Mouse (Mus musculus) forebrain, embryonic 16.5 days (tissue): ENCODE data around the gene Usp9x. TPM values are rescaled to one million over a fixed set of nuclear protein-coding genes. Genes with fewer than 3 reads are reported as not detected.

ENCODE experiments used
- polyA plus RNA-seq: library from polyadenylated mRNA; unstranded; fragments of >200 nt; fragmentation: Nextera tagmentation; extraction: Ambion mirVana; gene quantifications from 2 replicates; pipeline ENCODE4 v1.2.1, GENCODE M21; 2015

Gene Usp9x
- polyA plus RNA-seq, 1 experiment from 2014 or later, result 43.0 TPM

Other genes starting within 250 kb of the Usp9x start
- 121 and 133 TPM in 2 replicates for gene Ddx3x, start 209.5 kb downstream of the Usp9x start, polyA plus RNA-seq